ENCODE assay signal across 8 mouse cellular contexts in genomic region chr5:138228026-138228425, GRCm38 (mm10). TPM values are rescaled to one million over a fixed set of nuclear protein-coding genes. Genes with fewer than 3 reads are reported as not detected.
A peak's percentile ranks its signal among the peaks of the same experiment; 100 is the strongest.
DNase-seq lines count a peak whose midpoint lies in the region; ATAC-seq and TF ChIP-seq lines count a peak whose summit lies in the region.
"Had no signal": no experiment of that assay in that cellular context is flagged by ENCODE, and none has a peak within 500 bp of the region (broad histone marks: within the 10 kb centered on the region; RNA-seq: fewer than 3 reads in every experiment).

No protein-coding gene starts in this region.

- H3K27me3 ChIP-seq in hindbrain, embryonic 10.5 days (ENCODE audit: insufficient read depth, poor library complexity, severe bottlenecking), result no peaks in the 10 kb centered on the region
- no peaks in the 10 kb centered on the region for H3K27me3 ChIP-seq in hindbrain, embryonic 14.5 days (ENCODE audit: control insufficient read depth, insufficient read depth, low read length)
- H3K27me3 ChIP-seq in ES-Bruce4 (ENCODE audit: control insufficient read depth, insufficient read depth, low read length, poor library complexity, severe bottlenecking), result no peaks in the 10 kb centered on the region
- no peaks in the 10 kb centered on the region for H3K27me3 ChIP-seq in small intestine, adult 2 months (ENCODE audit: control insufficient read depth, insufficient read depth, low read length)
- H3K27me3 ChIP-seq: limb, embryonic 12.5 days had no signal

- no peak overlapping the region for H3K9ac ChIP-seq in hindbrain, embryonic 14.5 days
- no peak overlapping the region for H3K9ac ChIP-seq in ES-Bruce4 (ENCODE audit: low read depth, poor library complexity, severe bottlenecking)
- H3K9ac ChIP-seq: limb, embryonic 12.5 days had no signal

- TF ChIP-seq CTCF in ES-Bruce4 (IDR thresholded peaks at IDR 0.05; ENCODE audit: low read depth, low read length), result peak; percentile 80
- TF ChIP-seq CTCF in small intestine, adult 2 months (IDR thresholded peaks at IDR 0.05; ENCODE audit: extremely low read depth, insufficient read length, insufficient replicate concordance, low read depth, low read length), result peak; percentile 44; the same call in 1 of the 2 replicates

- peak; percentile 7 for DNase-seq in hindbrain, embryonic 10.5 days (ENCODE audit: low spot score)
- no peak for DNase-seq in hindbrain, embryonic 14.5 days (ENCODE audit: low spot score)
- peak; percentile 60 for DNase-seq in 3T3-L1 (ENCODE audit: low read depth, low spot score)
- no peak for DNase-seq in urinary bladder, postnatal 14 days (ENCODE audit: low spot score)

- no peak overlapping the region for H3K27ac ChIP-seq in hindbrain, embryonic 10.5 days
- H3K27ac ChIP-seq in hindbrain, embryonic 14.5 days, result no peak overlapping the region
- no peak overlapping the region for H3K27ac ChIP-seq in ES-Bruce4 (ENCODE audit: insufficient read depth, low read length)
- no peak overlapping the region for H3K27ac ChIP-seq in small intestine, adult 2 months (ENCODE audit: insufficient read depth, low read depth, low read length)
- H3K27ac ChIP-seq: limb, embryonic 12.5 days had no signal

- TF ChIP-seq POLR2A in ES-Bruce4 (IDR thresholded peaks at IDR 0.05; ENCODE audit: insufficient read depth, low read length), result no peak
- no peak for TF ChIP-seq POLR2A in small intestine, adult 2 months (IDR thresholded peaks at IDR 0.05; ENCODE audit: low read depth, low read length)

- H3K4me3 ChIP-seq in hindbrain, embryonic 10.5 days, result no peak overlapping the region
- no peak overlapping the region for H3K4me3 ChIP-seq in hindbrain, embryonic 14.5 days (replicated peaks; ENCODE audit: low read length)
- no peak overlapping the region for H3K4me3 ChIP-seq in ES-Bruce4 (ENCODE audit: low read depth, low read length)
- H3K4me3 ChIP-seq in small intestine, adult 2 months (ENCODE audit: low read depth, low read length), result no peak overlapping the region
- H3K4me3 ChIP-seq: limb, embryonic 12.5 days had no signal

- ATAC-seq in hindbrain, embryonic 14.5 days (ENCODE audit: low FRiP score), result no peak
- ATAC-seq in erythroblast, adult 5-6 weeks (replicated peaks; ENCODE audit: low FRiP score, poor library complexity, severe bottlenecking), result peak; percentile 65; the same call in 1 of the 2 replicates

- H3K9me3 ChIP-seq in hindbrain, embryonic 10.5 days, result no peaks in the 10 kb centered on the region
- H3K9me3 ChIP-seq in hindbrain, embryonic 14.5 days (ENCODE audit: control insufficient read depth, low read length), result no peaks in the 10 kb centered on the region
- H3K9me3 ChIP-seq in ES-Bruce4 (replicated peaks; ENCODE audit: control insufficient read depth, insufficient read depth, low read length, poor library complexity, severe bottlenecking), result no peaks in the 10 kb centered on the region
- H3K9me3 ChIP-seq: limb, embryonic 12.5 days had no signal

- no peaks in the 10 kb centered on the region for H3K4me1 ChIP-seq in hindbrain, embryonic 10.5 days (replicated peaks)
- H3K4me1 ChIP-seq in hindbrain, embryonic 14.5 days (replicated peaks; ENCODE audit: control insufficient read depth, insufficient read depth, low read length), result no peaks in the 10 kb centered on the region
- H3K4me1 ChIP-seq in ES-Bruce4 (ENCODE audit: control insufficient read depth, insufficient read depth, low read length), result no peaks in the 10 kb centered on the region
- no peaks in the 10 kb centered on the region for H3K4me1 ChIP-seq in small intestine, adult 2 months (ENCODE audit: control insufficient read depth, insufficient read depth, insufficient read length, low read length)
- H3K4me1 ChIP-seq: limb, embryonic 12.5 days had no signal

- H3K4me2 ChIP-seq in hindbrain, embryonic 14.5 days (replicated peaks), result no peak overlapping the region
- H3K4me2 ChIP-seq: limb, embryonic 12.5 days had no signal

- no peak for TF ChIP-seq EP300 in ES-Bruce4 (IDR thresholded peaks at IDR 0.05; ENCODE audit: insufficient read depth, low read depth, low read length)

- no peaks in the 10 kb centered on the region for H3K36me3 ChIP-seq in hindbrain, embryonic 10.5 days
- no peaks in the 10 kb centered on the region for H3K36me3 ChIP-seq in hindbrain, embryonic 14.5 days (replicated peaks; ENCODE audit: control insufficient read depth, insufficient read depth)
- H3K36me3 ChIP-seq in ES-Bruce4 (ENCODE audit: control insufficient read depth, insufficient read depth, low read length, poor library complexity, severe bottlenecking), result no peaks in the 10 kb centered on the region
- H3K36me3 ChIP-seq in small intestine, adult 2 months (ENCODE audit: control insufficient read depth, insufficient read depth, low read length), result no peaks in the 10 kb centered on the region
- H3K36me3 ChIP-seq: limb, embryonic 12.5 days had no signal

- 64% methylated on average over 3 of the region's 3 CpGs for WGBS in hindbrain, embryonic 10.5 days
- 51% methylated on average over 3 of the region's 3 CpGs for WGBS in hindbrain, embryonic 14.5 days
- WGBS in small intestine, adult 2 months, result 47% methylated on average over 3 of the region's 3 CpGs

RNA-seq across cellular contexts. Expression of gene Nxpe5, which starts 2.3 kb away (rescaled TPM):
- polyA plus RNA-seq in hindbrain, embryonic 10.5 days (2016; fragmentation: Nextera tagmentation; extraction: Ambion mirVana), result not detected in 2 replicates
- polyA plus RNA-seq in hindbrain, embryonic 14.5 days (2014; fragmentation: Nextera tagmentation; extraction: Ambion mirVana), result 0.07 TPM in 1 of 2 replicates, not detected in the other
- polyA plus RNA-seq in ES-Bruce4 (2011; ENCODE audit: insufficient read depth, insufficient read length, low read depth, missing spikeins), result not detected in 2 replicates
- total RNA-seq in erythroblast, adult 5-6 weeks (2015; ENCODE audit: low replicate concordance), result not detected in 2 replicates
- not detected in 2 replicates for total RNA-seq in erythroblast, adult 5-6 weeks (2017; ENCODE audit: low replicate concordance)
- polyA plus RNA-seq in small intestine, adult 2 months (2012; rRNA removed), result 0.61 and 0.70 TPM in 2 replicates
- polyA plus RNA-seq: limb, embryonic 12.5 days had no signal

RNA-seq across cellular contexts. Expression of gene Lamtor4, which starts 27.3 kb away (rescaled TPM):
- 49.5 and 63.6 TPM in 2 replicates for polyA plus RNA-seq in hindbrain, embryonic 10.5 days (2016; fragmentation: Nextera tagmentation; extraction: Ambion mirVana)
- polyA plus RNA-seq in hindbrain, embryonic 14.5 days (2014; fragmentation: Nextera tagmentation; extraction: Ambion mirVana), result 74.7 and 85.0 TPM in 2 replicates
- 21.1 and 24.3 TPM in 2 replicates for polyA plus RNA-seq in ES-Bruce4 (2011; ENCODE audit: insufficient read depth, insufficient read length, low read depth, missing spikeins)
- total RNA-seq in erythroblast, adult 5-6 weeks (2015; ENCODE audit: low replicate concordance), result 34.5 and 63.6 TPM in 2 replicates
- 11.3 and 13.1 TPM in 2 replicates for total RNA-seq in erythroblast, adult 5-6 weeks (2017; ENCODE audit: low replicate concordance)
- polyA plus RNA-seq in small intestine, adult 2 months (2012; rRNA removed), result 87.3 and 168 TPM in 2 replicates

RNA-seq across cellular contexts. Expression of gene Mblac1, which starts 33.9 kb away (rescaled TPM):
- polyA plus RNA-seq in hindbrain, embryonic 10.5 days (2016; fragmentation: Nextera tagmentation; extraction: Ambion mirVana), result 8.8 and 11.8 TPM in 2 replicates
- polyA plus RNA-seq in hindbrain, embryonic 14.5 days (2014; fragmentation: Nextera tagmentation; extraction: Ambion mirVana), result 12.5 and 13.6 TPM in 2 replicates
- polyA plus RNA-seq in ES-Bruce4 (2011; ENCODE audit: insufficient read depth, insufficient read length, low read depth, missing spikeins), result 0.68 and 1.4 TPM in 2 replicates
- total RNA-seq in erythroblast, adult 5-6 weeks (2015; ENCODE audit: low replicate concordance), result 1.0 TPM in 1 of 2 replicates, not detected in the other
- total RNA-seq in erythroblast, adult 5-6 weeks (2017; ENCODE audit: low replicate concordance), result 2.2 and 2.5 TPM in 2 replicates
- 2.4 and 3.0 TPM in 2 replicates for polyA plus RNA-seq in small intestine, adult 2 months (2012; rRNA removed)

RNA-seq across cellular contexts. Expression of gene BC037034, which starts 35.8 kb away (rescaled TPM):
- 6.3 and 10.1 TPM in 2 replicates for polyA plus RNA-seq in hindbrain, embryonic 10.5 days (2016; fragmentation: Nextera tagmentation; extraction: Ambion mirVana)
- polyA plus RNA-seq in hindbrain, embryonic 14.5 days (2014; fragmentation: Nextera tagmentation; extraction: Ambion mirVana), result 19.5 and 19.7 TPM in 2 replicates
- 14.7 and 16.6 TPM in 2 replicates for polyA plus RNA-seq in ES-Bruce4 (2011; ENCODE audit: insufficient read depth, insufficient read length, low read depth, missing spikeins)
- total RNA-seq in erythroblast, adult 5-6 weeks (2015; ENCODE audit: low replicate concordance), result 9.0 and 16.9 TPM in 2 replicates
- total RNA-seq in erythroblast, adult 5-6 weeks (2017; ENCODE audit: low replicate concordance), result 10.5 and 20.8 TPM in 2 replicates
- polyA plus RNA-seq in small intestine, adult 2 months (2012; rRNA removed), result 34.7 and 56.7 TPM in 2 replicates

RNA-seq across cellular contexts. Expression of gene Cnpy4, which starts 40.7 kb away (rescaled TPM):
- 50.7 and 52.2 TPM in 2 replicates for polyA plus RNA-seq in hindbrain, embryonic 10.5 days (2016; fragmentation: Nextera tagmentation; extraction: Ambion mirVana)
- polyA plus RNA-seq in hindbrain, embryonic 14.5 days (2014; fragmentation: Nextera tagmentation; extraction: Ambion mirVana), result 29.5 and 31.5 TPM in 2 replicates
- polyA plus RNA-seq in ES-Bruce4 (2011; ENCODE audit: insufficient read depth, insufficient read length, low read depth, missing spikeins), result 22.7 and 24.3 TPM in 2 replicates
- total RNA-seq in erythroblast, adult 5-6 weeks (2015; ENCODE audit: low replicate concordance), result 7.3 and 12.1 TPM in 2 replicates
- 6.3 and 13.1 TPM in 2 replicates for total RNA-seq in erythroblast, adult 5-6 weeks (2017; ENCODE audit: low replicate concordance)
- polyA plus RNA-seq in small intestine, adult 2 months (2012; rRNA removed), result 0.39 and 1.5 TPM in 2 replicates

Comparison
In these comparisons a context has a peak if more than half of its experiments do, and no peak if none do; other contexts are left out.
1. DNase-seq: peak in hindbrain, embryonic 10.5 days (single experiment) and 3T3-L1 (single experiment); none in hindbrain, embryonic 14.5 days (single experiment) and urinary bladder, postnatal 14 days (single experiment).